Mouse (Mus musculus) lung, embryonic 14.5 days (tissue): ENCODE results near the gene Gng3. TPM values are rescaled to one million over a fixed set of nuclear protein-coding genes. Genes with fewer than 3 reads are reported as not detected.

Source experiments
- ATAC-seq: fragments of 200-750 bp; cut with Nextera tagmentation; 2 replicates; pipeline ENCODE4 v1.8.0; 2017; ENCODE audit warnings: mild to moderate bottlenecking, moderate TSS enrichment, moderate library complexity; ENCODE audit not compliant: insufficient read depth
- DNase-seq: peaks from one replicate; pipeline ENCODE4 v3.0.0-alpha.2; 2015
- H3K27ac ChIP-seq: fragments of 300-500 bp; sonication (generic); 2 replicates; pipeline ENCODE4 v1.5.1; 2014; ENCODE audit warnings: low read depth, mild to moderate bottlenecking, moderate library complexity
- H3K27me3 ChIP-seq: fragments of 300-500 bp; sonication (generic); 2 replicates; pipeline ENCODE4 v1.6.1; 2014; ENCODE audit warnings: low read length, control low read depth; ENCODE audit not compliant: insufficient read depth
- H3K36me3 ChIP-seq: fragments of 300-500 bp; sonication (generic); 2 replicates; pipeline ENCODE4 v1.6.1; 2014; ENCODE audit warnings: control low read depth; ENCODE audit not compliant: insufficient read depth
- H3K4me1 ChIP-seq: fragments of 300-500 bp; sonication (generic); 2 replicates; pipeline ENCODE4 v1.6.1; 2014; ENCODE audit warnings: antibody characterized with exemption, control low read depth; ENCODE audit not compliant: insufficient read depth
- H3K4me2 ChIP-seq: fragments of 300-500 bp; sonication (generic); 2 replicates; pipeline ENCODE4 v1.6.1; 2014; ENCODE audit warnings: mild to moderate bottlenecking
- H3K4me3 ChIP-seq: fragments of 300-500 bp; sonication (generic); 2 replicates; pipeline ENCODE4 v1.5.1; 2014; ENCODE audit warnings: low read depth, low read length
- H3K9ac ChIP-seq: fragments of 300-500 bp; sonication (generic); 2 replicates; pipeline ENCODE4 v1.6.1; 2014
- H3K9me3 ChIP-seq: fragments of 300-500 bp; sonication (generic); 2 replicates; pipeline ENCODE4 v1.6.1; 2016; ENCODE audit warnings: low read depth, low read length, control low read depth
- CTCF ChIP-seq: IDR thresholded peaks from 2 replicates; pipeline ENCODE4 v1.5.1; 2016; ENCODE audit warnings: antibody characterized with exemption, low read depth
- WGBS: fragments of 180-500 bp; shearing (Covaris S2); extraction: QIAGEN DNeasy Blood & Tissue Kit; methylation state at CpG from one replicate; pipeline ENCODE4 v1.1.7; 2014; 5-methylcytosine and 5-hydroxymethylcytosine counted together
- polyA plus RNA-seq: library from polyadenylated mRNA; unstranded; fragments of >200 nt; fragmentation: Nextera tagmentation; extraction: Ambion mirVana; gene quantifications from 2 replicates; pipeline ENCODE4 v1.2.1, GENCODE M21; 2014

Gng3 gene
- polyA plus RNA-seq, 1 experiment from 2014 or later, result 2.1 TPM

DNA sequence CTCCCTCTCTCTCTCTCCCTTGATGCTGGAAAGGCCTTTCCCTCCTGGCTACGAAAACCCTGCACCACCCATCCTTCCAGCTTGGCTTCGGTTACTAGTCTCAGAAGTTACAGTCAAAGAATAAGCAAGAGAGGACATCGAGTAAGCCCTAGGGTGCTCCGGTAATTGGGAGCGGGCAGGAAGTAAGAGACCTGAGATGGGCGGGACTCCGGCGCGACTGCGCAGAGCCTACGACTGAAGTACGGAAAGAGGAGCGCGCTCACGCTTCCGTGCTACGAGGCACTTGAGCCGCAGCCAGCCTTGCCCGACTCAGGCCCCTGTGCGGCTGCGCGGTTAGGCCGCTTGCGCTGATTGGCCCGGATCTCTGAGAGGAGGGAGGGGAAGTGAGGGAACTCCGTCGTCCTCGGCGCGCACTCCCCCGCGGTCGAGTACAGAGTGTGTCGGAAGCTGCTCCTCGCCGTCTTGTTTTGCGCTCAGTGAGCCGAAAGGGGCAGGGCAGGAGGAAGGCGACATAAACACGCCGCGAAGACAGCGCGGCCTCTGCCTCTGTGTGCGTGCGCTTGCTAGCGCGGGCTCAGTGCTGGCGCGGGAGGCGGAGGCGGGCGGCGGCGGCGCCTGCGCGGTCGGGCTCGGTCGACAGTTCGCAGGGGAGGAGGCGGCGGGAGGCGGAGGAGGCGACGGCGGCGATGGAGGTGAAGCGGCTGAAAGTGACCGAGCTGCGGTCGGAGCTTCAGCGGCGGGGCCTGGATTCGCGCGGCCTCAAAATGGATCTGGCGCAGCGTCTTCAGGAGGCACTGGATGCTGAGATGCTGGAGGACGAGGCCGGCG is 19.2 kb downstream of the Gng3 start, which contains the start of gene Hnrnpul2:
TSS of gene Hnrnpul2 (plus strand) at position 415 of the 828 bp plus-strand sequence.
- Histone ChIP-seq H3K9ac (peak within 1 kb of the TSS; percentile 95), H3K27me3 (no peaks in the 10 kb centered on the region), H3K27ac (peak within 1 kb of the TSS; percentile 100), H3K4me1 (peaks cover 16% of the 10 kb centered on the region), H3K9me3 (no peaks in the 10 kb centered on the region), H3K4me3 (peak within 1 kb of the TSS; percentile 100), H3K4me2 (peak within 1 kb of the TSS; percentile 80), H3K36me3 (peaks cover 48% of the 10 kb centered on the region)
- ATAC-seq (peak; percentile 96), DNase-seq (peak; percentile 99)
- no peak for TF ChIP-seq CTCF
- under 1% methylated on average over 83 of the region's 83 CpGs for WGBS

DNA sequence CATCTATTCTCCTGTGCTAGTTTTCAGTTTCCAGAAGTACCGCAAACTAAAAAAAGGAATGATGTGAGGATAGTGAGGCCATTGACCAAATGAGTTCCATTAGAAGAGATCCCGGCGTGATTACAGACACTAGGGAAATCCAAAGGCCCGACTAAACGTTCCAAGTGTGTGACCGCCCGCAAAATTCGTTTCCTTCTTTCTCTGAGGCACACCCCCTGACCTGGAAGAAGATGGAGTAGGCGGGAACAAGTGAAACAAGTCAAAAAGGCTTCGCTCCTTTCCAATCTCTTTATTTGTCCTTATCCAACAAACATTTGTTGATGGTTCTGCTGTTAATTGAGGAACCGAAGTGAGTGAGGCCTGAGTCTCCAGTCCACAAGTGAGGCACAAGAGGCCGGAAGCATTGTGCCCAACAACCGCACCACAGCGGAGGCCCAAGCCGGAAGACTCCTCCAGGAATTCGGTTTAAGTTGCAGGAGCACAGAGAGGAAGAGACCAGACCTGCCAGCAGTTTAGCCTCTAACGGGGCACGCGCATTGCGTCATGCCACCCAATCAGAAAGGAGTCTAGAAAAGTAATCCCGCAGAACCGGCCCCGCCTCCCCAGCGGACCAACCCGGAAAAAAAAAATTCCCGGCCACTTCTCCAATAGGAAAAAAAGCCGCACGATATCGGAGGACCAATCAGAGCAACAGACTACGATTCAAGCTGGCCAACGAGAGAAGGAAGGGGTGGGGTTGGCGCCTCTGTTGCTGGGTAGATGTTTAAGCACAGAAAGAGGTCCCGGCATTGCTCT is 20.0 kb downstream of the Gng3 start, which contains the start of gene Ttc9c:
TSS of gene Ttc9c (minus strand) at position 533 of the 795 bp plus-strand sequence.
- peaks cover 46% of the 10 kb centered on the region for H3K36me3 ChIP-seq
- peak within 1 kb of the TSS; percentile 95 for H3K9ac ChIP-seq
- peaks cover 16% of the 10 kb centered on the region for H3K4me1 ChIP-seq
- DNase-seq (peak; percentile 100), ATAC-seq (peak; percentile 92)
- peak within 1 kb of the TSS; percentile 100 for H3K4me3 ChIP-seq
- H3K27ac ChIP-seq, result peak within 1 kb of the TSS; percentile 100
- H3K4me2 ChIP-seq, result peak within 1 kb of the TSS; percentile 80
- WGBS, result under 1% methylated on average over 33 of the region's 33 CpGs
- no peak for TF ChIP-seq CTCF
- H3K27me3 ChIP-seq, result no peaks in the 10 kb centered on the region
- H3K9me3 ChIP-seq, result no peaks in the 10 kb centered on the region

DNA sequence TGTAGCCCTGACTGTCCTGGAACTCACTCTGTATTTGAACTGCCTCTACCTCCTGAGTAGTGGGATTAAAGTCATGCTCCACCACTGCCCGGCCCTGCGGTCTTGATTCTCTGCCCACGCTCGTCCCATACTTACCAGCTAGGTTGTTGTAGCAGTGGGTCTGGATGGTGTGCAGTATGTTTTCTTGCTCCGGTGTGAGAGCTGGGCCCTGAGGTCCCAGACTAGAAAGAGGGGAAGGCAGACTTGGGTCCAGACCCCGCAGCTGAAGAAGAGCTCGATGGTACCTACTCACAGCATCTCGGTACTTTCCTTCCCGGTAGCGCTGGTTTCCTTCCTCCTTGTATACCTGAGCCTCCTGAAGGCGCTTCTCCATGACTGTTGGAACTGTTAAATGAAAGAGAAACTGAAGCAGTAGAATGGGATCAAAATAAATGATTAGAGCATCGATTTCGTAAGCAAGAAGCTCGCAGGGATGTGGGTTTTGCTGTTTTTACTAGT is 20.6 kb downstream of the Gng3 start:
- no peak for TF ChIP-seq CTCF
- H3K4me2 ChIP-seq, result peak overlapping the region; percentile 80
- peak overlapping the region; percentile 100 for H3K4me3 ChIP-seq
- ATAC-seq (no peak), DNase-seq (no peak)
- no peaks in the 10 kb centered on the region for H3K9me3 ChIP-seq
- H3K9ac ChIP-seq, result peak overlapping the region; percentile 56
- WGBS, result 14% methylated on average over 14 of the region's 14 CpGs
- H3K27ac ChIP-seq, result peak overlapping the region; percentile 100
- H3K4me1 ChIP-seq, result peaks cover 16% of the 10 kb centered on the region
- H3K36me3 ChIP-seq, result peaks cover 46% of the 10 kb centered on the region
- no peaks in the 10 kb centered on the region for H3K27me3 ChIP-seq

DNA sequence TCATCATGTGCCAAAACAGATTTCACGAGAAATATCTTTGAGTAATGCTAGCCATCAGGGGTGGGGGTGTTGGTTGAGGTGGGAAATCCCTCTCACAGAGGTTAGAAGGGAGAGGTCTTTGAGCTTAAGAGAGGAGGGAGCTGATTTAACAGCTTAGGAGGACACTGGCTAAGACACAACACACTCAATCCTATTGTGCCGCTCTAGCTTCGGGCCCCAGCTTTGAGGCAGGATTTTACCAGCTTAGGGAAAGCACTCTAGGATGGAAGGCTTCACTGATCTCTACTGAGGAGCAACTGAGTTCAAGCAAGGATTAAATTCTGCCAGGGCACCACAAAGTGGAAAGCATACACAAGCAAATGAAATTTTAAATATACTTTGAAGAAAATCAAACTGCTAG is 22.0 kb downstream of the Gng3 start:
- Histone ChIP-seq H3K27ac (no peak overlapping the region), H3K4me1 (peaks cover 13% of the 10 kb centered on the region), H3K9ac (peak overlapping the region; percentile 3), H3K27me3 (no peaks in the 10 kb centered on the region), H3K9me3 (no peaks in the 10 kb centered on the region), H3K4me2 (peak overlapping the region; percentile 80), H3K4me3 (peak overlapping the region; percentile 100), H3K36me3 (peaks cover 51% of the 10 kb centered on the region)
- TF ChIP-seq CTCF, result no peak
- DNase-seq (no peak), ATAC-seq (no peak)
- WGBS, result 71% methylated on average over 3 of the region's 3 CpGs

DNA sequence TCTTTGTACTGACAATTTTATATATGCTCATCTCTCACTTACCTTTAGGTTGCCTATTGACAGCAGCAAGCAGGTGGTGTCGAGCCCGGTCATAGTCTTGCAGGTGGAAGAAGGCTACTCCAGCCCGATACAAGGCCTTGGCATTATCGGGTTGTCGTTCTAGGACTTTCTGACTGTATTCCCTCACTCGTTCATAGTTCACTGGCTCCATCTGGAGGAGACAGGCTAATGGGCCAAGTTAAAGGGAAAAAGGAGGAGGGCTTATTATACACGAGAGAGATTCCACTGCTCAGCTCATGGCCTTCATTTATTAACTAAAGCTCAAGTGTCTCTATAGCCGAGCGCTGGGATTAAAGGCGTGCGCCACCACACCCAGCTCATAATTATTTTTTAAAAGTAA is 23.2 kb downstream of the Gng3 start:
- Histone ChIP-seq H3K9ac (no peak overlapping the region), H3K36me3 (peaks cover 62% of the 10 kb centered on the region), H3K9me3 (no peaks in the 10 kb centered on the region), H3K27me3 (no peaks in the 10 kb centered on the region), H3K4me3 (no peak overlapping the region), H3K4me1 (peaks cover 11% of the 10 kb centered on the region), H3K27ac (no peak overlapping the region), H3K4me2 (no peak overlapping the region)
- ATAC-seq (no peak), DNase-seq (no peak)
- 74% methylated on average over 11 of the region's 11 CpGs for WGBS
- TF ChIP-seq CTCF, result no peak; the same call in 1 of the 2 replicates

DNA sequence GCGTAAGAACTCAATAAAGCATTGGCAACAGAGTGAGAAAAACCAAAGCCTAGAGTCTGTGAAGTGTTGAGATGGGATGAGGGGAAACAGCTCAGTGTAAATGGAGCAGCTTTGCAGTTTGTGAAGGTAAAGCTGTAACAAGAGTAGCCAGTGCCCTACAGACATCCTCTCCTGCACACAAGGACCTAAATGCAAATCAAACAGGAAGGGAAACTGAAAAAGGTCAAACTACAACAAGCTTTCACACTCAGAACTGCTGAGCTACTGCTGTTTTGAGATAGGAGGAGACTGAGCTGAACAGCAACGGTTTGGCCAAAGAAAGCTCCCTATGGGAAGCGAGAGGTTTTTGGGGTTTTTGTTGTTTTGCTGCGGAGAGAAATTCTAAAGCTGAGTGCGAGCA is 32.2 kb downstream of the Gng3 start:
- Histone ChIP-seq H3K27ac (no peak overlapping the region), H3K4me2 (no peak overlapping the region), H3K27me3 (no peaks in the 10 kb centered on the region), H3K4me1 (0 out of 2 replicates have a peak, but pooled peaks cover 3% of the 10 kb centered on the region), H3K36me3 (peaks cover 71% of the 10 kb centered on the region), H3K9ac (no peak overlapping the region), H3K4me3 (no peak overlapping the region), H3K9me3 (no peaks in the 10 kb centered on the region)
- 91% methylated on average over 5 of the region's 5 CpGs for WGBS
- DNase-seq (no peak), ATAC-seq (no peak)
- TF ChIP-seq CTCF, result no peak
